Mouse (Mus musculus) erythroblast, adult 5-6 weeks (primary cell): ENCODE results near the gene Trim12a. TPM values are rescaled to one million over a fixed set of nuclear protein-coding genes. Genes with fewer than 3 reads are reported as not detected.

ENCODE experiments used
- total RNA-seq, 2 experiments: library from RNA; stranded (forward) in 1 of 2; stranded (reverse) in 1 of 2; fragments of 150-400 nt in 1 of 2; fragments of 200-764, 138-1000 nt in 1 of 2; gene quantifications; 2 replicates each; pipeline versions ENCODE4 v1.2.3 to v1.2.4; 2015 to 2017; ENCODE audit warnings: low replicate concordance in 2 of 2

Gene Trim12a
- total RNA-seq, 2 experiments from 2014 or later = 35.4 to 46.3 TPM

Other genes with a start within 250 kb of the Trim12a start
- gene Olfr644, start 243.6 kb downstream of the Trim12a start, total RNA-seq (2015; ENCODE audit: low replicate concordance) = not detected in 2 replicates
- not detected in 2 replicates for gene Olfr644, start 243.6 kb downstream of the Trim12a start, total RNA-seq (2017; ENCODE audit: low replicate concordance)
- not detected in 2 replicates for gene Olfr645, start 230.0 kb downstream of the Trim12a start, total RNA-seq (2015; ENCODE audit: low replicate concordance)
- gene Olfr645, start 230.0 kb downstream of the Trim12a start, total RNA-seq (2017; ENCODE audit: low replicate concordance) = not detected in 2 replicates
- gene Olfr646, start 210.6 kb downstream of the Trim12a start, total RNA-seq (2015; ENCODE audit: low replicate concordance) = not detected in 2 replicates
- not detected in 2 replicates for gene Olfr646, start 210.6 kb downstream of the Trim12a start, total RNA-seq (2017; ENCODE audit: low replicate concordance)
- not detected in 2 replicates for gene Ubqln5, start 185.6 kb downstream of the Trim12a start, total RNA-seq (2015; ENCODE audit: low replicate concordance)
- gene Ubqln5, start 185.6 kb downstream of the Trim12a start, total RNA-seq (2017; ENCODE audit: low replicate concordance) = not detected in 2 replicates
- not detected in 2 replicates for gene Olfr643, start 178.1 kb downstream of the Trim12a start, total RNA-seq (2015; ENCODE audit: low replicate concordance)
- not detected in 2 replicates for gene Olfr643, start 178.1 kb downstream of the Trim12a start, total RNA-seq (2017; ENCODE audit: low replicate concordance)
- not detected in 2 replicates for gene Ubqln3, start 172.2 kb downstream of the Trim12a start, total RNA-seq (2015; ENCODE audit: low replicate concordance)
- not detected in 2 replicates for gene Ubqln3, start 172.2 kb downstream of the Trim12a start, total RNA-seq (2017; ENCODE audit: low replicate concordance)
- gene Ubqlnl, start 164.9 kb downstream of the Trim12a start, total RNA-seq (2015; ENCODE audit: low replicate concordance) = not detected in 2 replicates
- not detected in 2 replicates for gene Ubqlnl, start 164.9 kb downstream of the Trim12a start, total RNA-seq (2017; ENCODE audit: low replicate concordance)
- not detected in 2 replicates for gene Olfm5, start 150.6 kb downstream of the Trim12a start, total RNA-seq (2015; ENCODE audit: low replicate concordance)
- gene Olfm5, start 150.6 kb downstream of the Trim12a start, total RNA-seq (2017; ENCODE audit: low replicate concordance) = 0.34 TPM in 1 of 2 replicates, not detected in the other
- 1.5 and 2.1 TPM in 2 replicates for gene Olfr648, start 132.1 kb downstream of the Trim12a start, total RNA-seq (2015; ENCODE audit: low replicate concordance)
- 0.14 and 0.60 TPM in 2 replicates for gene Olfr648, start 132.1 kb downstream of the Trim12a start, total RNA-seq (2017; ENCODE audit: low replicate concordance)
- gene Olfr649, start 119.5 kb downstream of the Trim12a start, total RNA-seq (2015; ENCODE audit: low replicate concordance) = not detected in 2 replicates
- not detected in 2 replicates for gene Olfr649, start 119.5 kb downstream of the Trim12a start, total RNA-seq (2017; ENCODE audit: low replicate concordance)
- not detected in 2 replicates for gene Trim6, start 96.7 kb downstream of the Trim12a start, total RNA-seq (2015; ENCODE audit: low replicate concordance)
- 0.09 and 0.56 TPM in 2 replicates for gene Trim6, start 96.7 kb downstream of the Trim12a start, total RNA-seq (2017; ENCODE audit: low replicate concordance)
- gene Trim34a, start 71.0 kb downstream of the Trim12a start, total RNA-seq (2015; ENCODE audit: low replicate concordance) = 19.8 and 23.4 TPM in 2 replicates
- gene Trim34a, start 71.0 kb downstream of the Trim12a start, total RNA-seq (2017; ENCODE audit: low replicate concordance) = 21.4 and 27.9 TPM in 2 replicates
- gene Trim5, start 27.4 kb downstream of the Trim12a start, total RNA-seq (2015; ENCODE audit: low replicate concordance) = 3.8 and 8.6 TPM in 2 replicates
- gene Trim5, start 27.4 kb downstream of the Trim12a start, total RNA-seq (2017; ENCODE audit: low replicate concordance) = 0.28 and 2.8 TPM in 2 replicates
- gene Trim34b, start 14.0 kb upstream of the Trim12a start, total RNA-seq (2015; ENCODE audit: low replicate concordance) = 2.9 TPM in 1 of 2 replicates, not detected in the other
- not detected in 2 replicates for gene Trim34b, start 14.0 kb upstream of the Trim12a start, total RNA-seq (2017; ENCODE audit: low replicate concordance)
- 29.7 and 32.9 TPM in 2 replicates for gene Trim12c, start 37.9 kb upstream of the Trim12a start, total RNA-seq (2015; ENCODE audit: low replicate concordance)
- gene Trim12c, start 37.9 kb upstream of the Trim12a start, total RNA-seq (2017; ENCODE audit: low replicate concordance) = 58.3 and 59.0 TPM in 2 replicates
- 0.19 and 7.5 TPM in 2 replicates for gene Trim30b, start 54.4 kb upstream of the Trim12a start, total RNA-seq (2015; ENCODE audit: low replicate concordance)
- 4.9 and 5.0 TPM in 2 replicates for gene Trim30b, start 54.4 kb upstream of the Trim12a start, total RNA-seq (2017; ENCODE audit: low replicate concordance)
- gene Trim30c, start 85.4 kb upstream of the Trim12a start, total RNA-seq (2015; ENCODE audit: low replicate concordance) = not detected in 2 replicates
- 0.68 and 1.1 TPM in 2 replicates for gene Trim30c, start 85.4 kb upstream of the Trim12a start, total RNA-seq (2017; ENCODE audit: low replicate concordance)
- 17.5 and 25.9 TPM in 2 replicates for gene Trim30a, start 149.7 kb upstream of the Trim12a start, total RNA-seq (2015; ENCODE audit: low replicate concordance)
- gene Trim30a, start 149.7 kb upstream of the Trim12a start, total RNA-seq (2017; ENCODE audit: low replicate concordance) = 12.5 and 17.6 TPM in 2 replicates
- gene Trim30d, start 192.4 kb upstream of the Trim12a start, total RNA-seq (2015; ENCODE audit: low replicate concordance) = 7.5 and 10.0 TPM in 2 replicates
- 5.9 and 9.5 TPM in 2 replicates for gene Trim30d, start 192.4 kb upstream of the Trim12a start, total RNA-seq (2017; ENCODE audit: low replicate concordance)
- not detected in 2 replicates for gene Olfr651, start 234.7 kb upstream of the Trim12a start, total RNA-seq (2015; ENCODE audit: low replicate concordance)
- gene Olfr651, start 234.7 kb upstream of the Trim12a start, total RNA-seq (2017; ENCODE audit: low replicate concordance) = not detected in 2 replicates
- not detected in 2 replicates for gene Olfr652, start 245.4 kb upstream of the Trim12a start, total RNA-seq (2015; ENCODE audit: low replicate concordance)
- 0.70 TPM in 1 of 2 replicates, not detected in the other for gene Olfr652, start 245.4 kb upstream of the Trim12a start, total RNA-seq (2017; ENCODE audit: low replicate concordance)